Mouse (Mus musculus): ENCODE measurements around the gene Clcf1. TPM values are rescaled to one million over a fixed set of nuclear protein-coding genes. Genes with fewer than 3 reads are reported as not detected.

The Clcf1 gene
- total RNA-seq, 2 experiments from 2014 or later = 0.67 to 6.8 TPM

DNA sequence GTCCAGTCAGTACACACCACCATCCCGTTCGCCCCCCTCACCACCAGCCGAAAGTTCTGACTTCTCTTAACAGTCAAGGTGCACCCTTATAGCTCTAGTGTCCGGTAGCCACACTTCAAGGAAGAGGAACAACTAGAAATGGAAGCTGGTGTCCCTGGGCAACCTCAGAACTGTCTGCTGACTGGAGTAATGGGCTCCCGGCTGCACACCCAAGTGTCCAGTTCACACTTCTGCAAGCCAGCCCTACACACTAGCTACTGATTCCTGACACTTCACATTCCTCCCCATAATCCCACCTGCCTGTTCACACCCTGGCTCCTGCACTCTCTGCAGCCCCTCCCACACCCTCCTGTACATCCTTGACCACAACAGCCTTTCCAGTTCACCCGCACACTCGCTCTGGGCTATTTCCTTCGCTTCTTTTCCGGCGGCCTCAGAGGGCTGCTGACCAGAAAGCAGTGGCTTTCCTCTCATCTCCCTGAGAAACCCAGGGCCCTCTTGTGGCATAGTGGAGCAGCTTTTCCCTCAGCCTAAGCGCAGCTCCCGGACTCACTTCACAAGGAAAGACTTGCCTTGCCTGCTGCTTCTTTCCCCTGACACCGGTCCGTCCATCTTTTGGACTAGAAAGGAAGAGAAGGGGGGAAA lies 2.1 kb downstream of the Clcf1 start:
- peak; percentile 16; the same call in 1 of the 2 replicates for ATAC-seq (replicated peaks; ENCODE audit: poor library complexity, severe bottlenecking)

DNA sequence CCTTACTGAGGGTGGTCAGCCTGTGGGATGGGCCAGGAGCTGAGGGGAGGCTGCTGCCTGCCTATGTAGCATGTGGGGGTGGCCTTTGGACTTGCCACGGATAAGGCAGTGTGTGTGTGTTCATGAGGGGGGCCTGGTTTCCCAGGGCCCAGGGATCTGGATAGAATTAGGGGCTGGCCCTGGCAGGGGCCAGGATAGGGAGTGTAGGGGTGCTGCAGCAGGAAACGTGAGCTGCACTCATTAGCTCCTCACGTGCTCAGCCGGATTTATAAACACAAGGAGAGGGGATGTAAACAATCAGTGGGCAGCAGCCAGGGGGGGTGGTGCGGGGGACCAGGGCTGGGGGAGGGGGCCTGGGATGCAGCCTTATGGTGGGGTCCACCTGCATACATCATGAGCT lies 3.1 kb downstream of the Clcf1 start:
- no peak for ATAC-seq (replicated peaks; ENCODE audit: poor library complexity, severe bottlenecking)

DNA sequence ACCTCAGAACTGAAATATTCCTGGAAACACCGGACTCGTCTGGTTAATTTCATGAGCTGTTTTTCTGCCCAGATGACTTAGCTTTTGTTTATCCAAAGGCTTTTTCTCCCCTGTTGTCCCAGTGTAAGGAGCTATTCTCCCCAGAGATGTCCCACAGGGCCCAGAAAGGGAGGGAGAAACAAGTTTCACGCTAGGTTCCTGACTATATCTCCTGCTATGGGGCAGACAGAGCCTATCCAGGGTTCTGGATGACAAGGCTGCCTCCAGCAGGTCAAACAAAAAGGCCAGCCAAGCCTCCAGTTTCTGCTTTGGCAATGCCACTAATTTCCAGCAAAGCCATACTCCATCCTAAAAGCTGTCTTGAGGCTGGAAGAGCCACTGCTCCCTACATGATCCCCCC lies 3.8 kb downstream of the Clcf1 start:
- no peak for ATAC-seq (replicated peaks; ENCODE audit: poor library complexity, severe bottlenecking)

DNA sequence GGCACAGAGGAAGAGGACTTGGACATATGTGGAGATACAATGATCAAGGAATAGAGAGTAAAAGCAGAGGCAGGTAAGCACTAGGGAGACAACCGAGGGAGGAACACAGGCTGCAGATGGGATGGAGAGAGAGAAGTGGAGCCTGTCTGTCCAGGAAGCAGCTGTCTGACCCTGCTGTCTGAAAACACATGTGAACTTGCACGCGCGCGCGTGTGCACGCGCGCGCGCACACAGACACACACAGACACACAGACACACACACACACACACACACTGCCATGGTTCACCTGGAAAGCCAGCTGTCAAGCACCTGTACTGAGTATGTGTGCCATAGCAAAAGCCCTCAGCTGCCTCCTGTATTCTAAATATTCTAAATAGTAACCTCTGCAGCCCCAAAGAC lies 4.3 kb downstream of the Clcf1 start:
- no peak for ATAC-seq (replicated peaks; ENCODE audit: poor library complexity, severe bottlenecking)

- ATAC-seq (replicated peaks; ENCODE audit: poor library complexity, severe bottlenecking) = no peak
Measured at GRCm38 (mm10) chr19:4218784-4219183, 4.7 kb downstream of the Clcf1 start.

DNA sequence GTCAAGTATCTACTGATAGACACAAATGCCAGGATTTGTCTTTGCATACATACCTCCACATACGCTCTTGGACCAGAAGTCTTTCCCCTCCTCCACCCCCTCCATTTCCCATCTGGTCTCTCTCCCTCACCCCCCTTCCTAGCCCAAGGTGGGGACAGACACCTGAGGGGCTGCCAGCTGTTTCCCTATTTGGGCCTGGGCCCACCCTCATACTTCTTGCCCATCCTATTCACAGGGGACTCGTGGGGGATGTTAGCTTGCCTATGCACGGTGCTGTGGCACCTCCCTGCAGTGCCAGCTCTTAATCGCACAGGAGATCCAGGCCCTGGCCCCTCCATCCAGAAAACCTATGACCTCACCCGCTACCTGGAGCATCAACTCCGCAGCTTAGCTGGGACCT lies 5.9 kb downstream of the Clcf1 start:
- ATAC-seq (replicated peaks; ENCODE audit: poor library complexity, severe bottlenecking) = no peak

GRCm38 (mm10) chr19:4220416-4220815 lies 6.4 kb downstream of the Clcf1 start:
- ATAC-seq (replicated peaks; ENCODE audit: poor library complexity, severe bottlenecking) = no peak

GRCm38 (mm10) chr19:4220957-4221743 lies 7.1 kb downstream of the Clcf1 start:
- 0 out of 2 replicates have a peak, but pooled peaks have one; percentile 23 for ATAC-seq (replicated peaks; ENCODE audit: poor library complexity, severe bottlenecking)

DNA sequence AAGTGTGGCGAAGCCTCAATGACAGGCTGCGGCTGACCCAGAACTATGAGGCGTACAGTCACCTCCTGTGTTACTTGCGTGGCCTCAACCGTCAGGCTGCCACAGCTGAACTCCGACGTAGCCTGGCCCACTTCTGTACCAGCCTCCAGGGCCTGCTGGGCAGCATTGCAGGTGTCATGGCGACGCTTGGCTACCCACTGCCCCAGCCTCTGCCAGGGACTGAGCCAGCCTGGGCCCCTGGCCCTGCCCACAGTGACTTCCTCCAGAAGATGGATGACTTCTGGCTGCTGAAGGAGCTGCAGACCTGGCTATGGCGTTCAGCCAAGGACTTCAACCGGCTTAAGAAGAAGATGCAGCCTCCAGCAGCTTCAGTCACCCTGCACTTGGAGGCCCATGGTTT lies 8.1 kb downstream of the Clcf1 start:
- peak; percentile 63 for ATAC-seq (replicated peaks; ENCODE audit: poor library complexity, severe bottlenecking)

- no peak for ATAC-seq (replicated peaks; ENCODE audit: poor library complexity, severe bottlenecking)
Measured at GRCm38 (mm10) chr19:4226779-4227178, 12.7 kb downstream of the Clcf1 start.

- ATAC-seq (replicated peaks; ENCODE audit: poor library complexity, severe bottlenecking) = no peak
Measured at GRCm38 (mm10) chr19:4227446-4227845, 13.4 kb downstream of the Clcf1 start.

- peak; percentile 41 for ATAC-seq (replicated peaks; ENCODE audit: poor library complexity, severe bottlenecking)
Measured at GRCm38 (mm10) chr19:4227894-4228678, 14.0 kb downstream of the Clcf1 start.

DNA sequence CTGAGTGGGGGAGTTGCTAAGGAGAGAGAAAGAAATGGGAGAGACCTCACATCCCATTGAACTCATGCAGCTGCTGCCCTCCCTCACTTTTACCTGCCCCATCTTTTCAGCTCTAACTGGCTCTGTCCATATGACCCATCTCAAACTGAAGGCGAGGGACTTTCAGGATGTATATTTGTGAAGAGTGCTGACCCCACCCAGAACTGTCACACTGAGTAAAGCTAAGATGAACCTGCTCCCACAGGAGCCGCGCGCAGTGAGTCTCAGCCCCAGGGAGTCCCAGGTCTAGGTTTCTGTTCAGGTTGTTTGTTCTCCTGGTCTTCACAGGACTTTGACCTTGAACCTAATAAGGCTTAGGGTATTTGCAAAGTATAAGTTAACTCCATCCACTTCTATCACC lies 14.9 kb downstream of the Clcf1 start:
- no peak for ATAC-seq (replicated peaks; ENCODE audit: poor library complexity, severe bottlenecking)

DNA sequence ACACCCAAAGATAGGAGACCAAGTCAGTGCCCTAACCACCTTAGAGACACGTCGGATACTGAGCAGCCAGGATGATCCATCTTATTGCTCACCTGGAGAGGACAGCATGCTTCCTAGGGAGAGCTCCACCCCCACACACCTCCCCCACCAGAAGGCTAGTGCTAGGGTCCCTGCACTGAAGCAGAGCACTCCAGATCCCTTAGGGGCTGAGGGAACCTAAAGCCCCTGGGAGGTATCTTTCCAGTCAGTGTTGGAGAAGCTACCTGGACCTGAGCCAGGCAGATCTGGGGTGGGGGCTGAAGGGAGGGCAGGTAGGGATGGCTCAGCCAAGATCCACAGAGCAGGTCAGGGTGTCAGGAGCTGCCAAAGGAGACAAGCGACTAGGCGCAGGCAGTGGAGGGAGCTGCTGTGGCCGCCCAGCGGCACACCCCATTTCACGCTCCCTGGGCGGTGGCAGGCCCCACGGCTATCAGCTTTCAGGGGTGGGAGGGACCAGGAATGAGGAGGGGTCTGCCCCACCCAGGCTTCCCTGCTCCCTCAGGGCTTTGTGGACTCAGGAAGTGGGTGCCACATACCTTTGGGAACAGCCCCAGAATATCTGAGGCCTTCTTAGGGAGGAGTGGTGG lies 15.5 kb downstream of the Clcf1 start:
- no peak for ATAC-seq (replicated peaks; ENCODE audit: poor library complexity, severe bottlenecking)

GRCm38 (mm10) chr19:4230415-4230814 lies 16.4 kb downstream of the Clcf1 start:
- ATAC-seq (replicated peaks; ENCODE audit: poor library complexity, severe bottlenecking) = no peak

DNA sequence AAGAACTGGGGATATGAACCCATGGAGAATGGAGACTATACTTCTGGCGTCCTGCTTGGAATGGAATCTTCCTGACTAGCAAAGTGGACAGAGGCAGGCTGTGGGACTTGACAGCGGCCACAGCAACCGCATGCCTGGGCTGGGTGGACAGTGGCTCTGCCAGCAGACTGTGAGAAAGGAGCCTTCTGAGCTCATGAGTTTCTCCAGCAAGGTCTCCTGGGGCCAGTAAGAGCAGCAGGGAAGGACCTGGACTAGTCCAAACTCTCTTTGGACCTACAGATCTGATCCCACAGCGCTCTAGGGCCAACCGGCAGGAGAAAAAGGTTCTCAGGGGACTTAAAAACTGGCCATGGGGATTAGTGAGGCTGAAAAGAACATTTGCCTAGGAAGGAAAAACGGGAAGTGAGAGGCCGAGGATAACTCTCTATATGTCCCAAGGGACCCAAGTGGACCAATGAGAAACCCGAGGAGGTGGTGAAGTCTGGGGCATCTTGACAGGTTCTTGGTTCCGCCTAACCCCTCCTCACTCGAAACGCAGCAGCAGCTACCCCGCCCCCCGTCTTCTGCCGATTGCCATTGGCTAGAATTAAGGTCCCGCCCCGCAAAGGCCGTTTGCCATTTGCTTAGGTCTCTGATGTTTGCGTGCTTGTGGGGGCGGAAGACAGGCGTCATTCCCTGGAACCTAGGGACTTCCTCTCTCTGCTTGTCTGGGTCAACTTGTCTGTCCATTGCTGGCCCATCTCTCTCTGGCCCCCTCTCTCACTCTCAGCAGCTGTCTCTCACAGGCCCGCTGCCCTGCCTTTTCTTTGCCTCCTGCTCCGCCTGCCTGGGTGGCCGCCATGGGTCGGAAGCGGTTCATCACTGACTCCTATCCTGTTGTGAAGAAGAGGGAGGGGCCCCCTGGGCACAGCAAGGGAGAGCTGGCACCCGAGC lies 17.5 kb downstream of the Clcf1 start, which contains the start of gene Pold4:
TSS of gene Pold4 (plus strand) at position 647 of the 933 bp plus-strand sequence.
- peak; percentile 76 for ATAC-seq (replicated peaks; ENCODE audit: poor library complexity, severe bottlenecking)

- ATAC-seq (replicated peaks; ENCODE audit: poor library complexity, severe bottlenecking) = peak; percentile 19
Measured at GRCm38 (mm10) chr19:4232186-4232572, 18.1 kb downstream of the Clcf1 start.

DNA sequence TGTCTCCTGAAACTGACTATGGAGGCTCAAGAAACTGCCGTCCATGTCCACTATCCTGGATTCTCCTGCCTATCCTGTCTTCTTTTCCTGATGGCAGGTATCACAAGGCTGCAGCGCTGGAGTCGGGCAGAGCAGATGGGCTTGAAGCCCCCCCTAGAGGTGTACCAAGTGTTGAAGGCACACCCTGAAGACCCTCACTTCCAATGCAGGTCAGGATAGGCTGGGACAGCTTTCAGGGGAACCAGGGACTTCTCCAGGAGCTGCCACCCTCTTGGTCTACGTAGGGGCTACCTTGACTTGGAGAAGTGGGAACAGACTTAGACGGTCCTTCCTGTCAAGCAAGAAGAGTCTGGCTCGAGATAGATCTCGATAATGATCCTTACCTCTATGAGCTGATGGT lies 18.6 kb downstream of the Clcf1 start:
- ATAC-seq (replicated peaks; ENCODE audit: poor library complexity, severe bottlenecking) = no peak

DNA sequence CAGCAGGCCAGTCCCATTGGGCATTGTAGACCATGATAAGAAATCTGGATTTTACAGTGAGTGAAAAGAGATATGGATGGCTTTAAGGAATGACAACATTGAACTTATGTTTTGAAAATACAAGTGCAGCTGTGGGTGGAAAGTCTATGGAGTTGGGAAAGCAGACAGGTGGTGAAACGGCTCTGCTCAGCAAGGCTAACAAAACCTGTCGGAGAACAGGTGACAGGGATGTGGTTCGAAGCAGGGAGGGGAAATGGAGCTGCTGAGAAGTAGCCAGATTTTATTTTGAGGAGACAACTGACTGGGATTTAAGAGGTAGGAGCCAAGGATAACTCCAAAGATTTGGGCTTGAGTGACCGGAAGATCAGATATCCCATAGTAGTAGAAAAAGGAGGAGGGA lies 20.5 kb downstream of the Clcf1 start:
- ATAC-seq (replicated peaks; ENCODE audit: poor library complexity, severe bottlenecking) = no peak
